Mouse (Mus musculus) heart, adult 2 months (tissue): ENCODE measurements at regions not wholly inside any gene's neighbourhood (a gene's known extent, or its start where the extent isn't known, plus 50 kb on each side); places are given as distances from the start of the nearest gene placed in this dataset.

Source experiments
- DNase-seq, 2 experiments: peaks; one replicate each; pipeline ENCODE4 v3.0.0; 2021
- H3K27ac ChIP-seq: fragments of 200-600 bp; 2 replicates; pipeline ENCODE4 v1.8.1; 2022
- H3K27me3 ChIP-seq: fragments of 200-500 bp; 2 replicates; pipeline ENCODE4 v1.6.1; 2012; ENCODE audit warnings: mild to moderate bottlenecking, low read length, inconsistent platforms, mixed read lengths; ENCODE audit not compliant: control insufficient read depth, insufficient read depth
- H3K36me3 ChIP-seq: fragments of 200-500 bp; 2 replicates; pipeline ENCODE4 v1.6.1; 2012; ENCODE audit warnings: low read length, inconsistent platforms; ENCODE audit not compliant: control insufficient read depth, insufficient read depth
- H3K4me1 ChIP-seq: fragments of 200-500 bp; 2 replicates; pipeline ENCODE4 v1.6.1; 2011; ENCODE audit warnings: low read length; ENCODE audit not compliant: control insufficient read depth, insufficient read depth
- H3K4me3 ChIP-seq: fragments of 200-600 bp; 2 replicates; pipeline ENCODE4 v1.8.1; 2022
- H3K79me2 ChIP-seq: fragments of 200-500 bp; replicated peaks from 2 replicates; pipeline ENCODE4 v1.6.1; 2012; ENCODE audit warnings: mild to moderate bottlenecking, inconsistent platforms, low read length, moderate library complexity, mixed read lengths; ENCODE audit not compliant: control insufficient read depth, insufficient read depth
- H3K9ac ChIP-seq: fragments of 200-500 bp; 2 replicates; pipeline ENCODE4 v1.6.1; 2012; ENCODE audit warnings: low read depth, mild to moderate bottlenecking, control low read depth, inconsistent platforms, low read length, mixed read lengths
- CTCF ChIP-seq: fragments of 200-600 bp; IDR thresholded peaks from 2 replicates; pipeline ENCODE4 v1.8.1; 2022; ENCODE audit warnings: antibody characterized with exemption, mild to moderate bottlenecking, moderate library complexity
- EP300 ChIP-seq: fragments of 200-500 bp; IDR thresholded peaks from 2 replicates; pipeline ENCODE4 v1.6.1; 2011; ENCODE audit warnings: low read depth, low read length, control low read depth; ENCODE audit not compliant: insufficient read depth
- POLR2A ChIP-seq: fragments of 200-500 bp; IDR thresholded peaks from 2 replicates; pipeline ENCODE4 v1.6.1; 2011; ENCODE audit warnings: mild to moderate bottlenecking, low read depth, low read length, control low read depth; ENCODE audit not compliant: insufficient read depth
- WGBS: fragments of 180-500 bp; shearing (Covaris S2); methylation state at CpG from one replicate; pipeline ENCODE4 v1.1.7; 2018; 5-methylcytosine and 5-hydroxymethylcytosine counted together
- intact Hi-C: fragments of 180-260 bp; cut with DNase I; formaldehyde crosslinking; loops from one replicate; pipeline ENCODE4 v1.15.1; 2025

DNA sequence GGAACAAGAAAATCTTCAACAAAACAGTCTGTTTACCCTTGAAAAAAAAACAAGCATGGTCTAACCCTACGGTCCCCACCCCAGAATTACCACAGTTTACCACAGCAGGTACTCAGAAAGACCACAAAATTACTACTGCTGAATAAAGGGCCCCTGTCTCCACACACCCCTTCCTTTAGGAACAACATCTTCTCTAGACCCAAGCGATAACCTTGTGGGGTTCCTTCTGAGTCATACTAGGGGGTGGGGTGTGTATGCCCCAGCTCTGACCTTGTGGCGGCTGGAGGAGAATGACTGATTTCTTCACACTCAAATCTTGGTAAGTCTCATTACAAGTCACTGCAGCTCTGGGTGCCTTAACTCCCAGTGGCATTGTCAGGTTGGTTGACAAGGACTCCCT is 151.8 kb upstream of the Klf3 start:
- Histone ChIP-seq H3K36me3 (no peaks in the 10 kb centered on the region), H3K4me1 (peaks cover 3% of the 10 kb centered on the region; the same call in 1 of the 2 replicates), H3K27ac (no peak overlapping the region), H3K4me3 (no peak overlapping the region), H3K79me2 (no peaks in the 10 kb centered on the region), H3K27me3 (no peaks in the 10 kb centered on the region), H3K9ac (no peak overlapping the region)
- intact Hi-C loops = no loop called here
- WGBS = 84% methylated on average over 3 of the region's 3 CpGs
- no peak for TF ChIP-seq EP300
- no peak for TF ChIP-seq CTCF
- TF ChIP-seq POLR2A = no peak
- DNase-seq = no peak

DNA sequence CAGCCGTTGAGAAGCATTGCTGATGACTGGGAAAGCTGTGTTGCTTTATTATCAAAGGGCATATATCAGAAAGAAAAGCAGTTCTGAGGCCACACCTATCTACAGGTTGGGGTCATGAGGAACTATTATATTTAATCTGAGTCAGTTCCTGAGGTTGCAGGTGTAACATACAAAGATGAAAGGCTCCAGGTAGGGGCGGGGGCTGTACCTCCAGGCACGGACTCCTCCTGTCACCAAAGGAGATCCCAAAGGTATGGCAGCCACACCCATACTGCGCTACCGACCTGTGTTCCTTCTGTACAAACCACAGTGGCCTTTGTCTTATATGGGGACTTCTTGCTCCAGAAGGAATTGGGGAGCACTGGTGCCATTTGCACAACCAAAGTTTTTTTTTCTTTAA is 149.4 kb upstream of the Klf3 start:
- 94% methylated on average over 5 of the region's 5 CpGs for WGBS

DNA sequence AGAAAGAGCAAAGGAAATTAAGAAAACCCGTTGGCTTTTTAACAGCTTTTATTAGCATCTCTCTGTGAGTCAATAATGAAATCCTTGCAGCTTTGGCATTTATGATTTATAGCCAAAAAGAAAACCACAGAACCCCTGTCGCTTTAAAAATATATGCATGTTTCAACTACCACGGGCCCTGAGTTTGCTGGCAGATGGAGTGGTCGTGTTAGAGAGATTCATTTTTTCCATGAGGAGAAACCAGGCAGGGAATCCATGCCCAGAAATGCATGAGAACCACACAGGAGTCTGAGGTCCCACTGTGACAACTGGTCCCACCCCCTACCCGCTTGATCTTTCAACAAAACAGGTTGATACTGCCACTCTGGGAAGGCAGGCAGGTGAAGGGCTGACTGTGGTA is 147.9 kb upstream of the Klf3 start:
- Histone ChIP-seq H3K36me3 (no peaks in the 10 kb centered on the region), H3K27ac (no peak overlapping the region), H3K9ac (no peak overlapping the region), H3K27me3 (no peaks in the 10 kb centered on the region), H3K4me1 (no peaks in the 10 kb centered on the region), H3K79me2 (no peaks in the 10 kb centered on the region), H3K4me3 (no peak overlapping the region)
- intact Hi-C loops = no loop called here
- no peak for TF ChIP-seq EP300
- no peak for TF ChIP-seq POLR2A
- TF ChIP-seq CTCF = no peak
- WGBS = 64% methylated on average over 5 of the region's 5 CpGs
- DNase-seq = no peak

More for the DNA sequence above, 149.4 kb upstream of the Klf3 start:
- Histone ChIP-seq H3K79me2 (no peaks in the 10 kb centered on the region), H3K4me1 (no peaks in the 10 kb centered on the region), H3K9ac (no peak overlapping the region), H3K27ac (no peak overlapping the region), H3K36me3 (no peaks in the 10 kb centered on the region), H3K4me3 (no peak overlapping the region), H3K27me3 (no peaks in the 10 kb centered on the region)
- intact Hi-C loops = no loop called here
- DNase-seq = no peak
- TF ChIP-seq CTCF (no peak), EP300 (no peak), POLR2A (no peak)

DNA sequence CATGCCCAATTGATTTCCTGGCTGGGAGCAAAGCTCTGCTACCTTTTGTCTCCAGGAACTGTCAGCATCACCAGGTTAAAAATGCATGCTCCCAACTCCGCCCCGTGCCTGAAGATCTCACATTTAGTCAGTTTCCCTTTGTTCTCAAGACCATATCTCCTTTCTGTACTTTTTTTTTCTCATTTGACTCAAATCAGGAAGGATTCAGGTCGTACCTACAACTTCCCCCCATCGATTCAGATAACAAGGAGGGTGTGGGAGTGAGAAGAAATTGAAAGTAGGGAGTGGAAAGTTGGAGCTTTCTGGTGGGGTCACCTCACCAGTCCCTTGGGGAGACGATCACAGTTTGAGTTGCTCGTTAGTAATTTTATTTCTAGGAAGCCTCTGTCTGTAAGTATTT is 141.2 kb upstream of the Klf3 start:
- Histone ChIP-seq H3K79me2 (no peaks in the 10 kb centered on the region), H3K4me3 (no peak overlapping the region), H3K27me3 (no peaks in the 10 kb centered on the region), H3K36me3 (no peaks in the 10 kb centered on the region), H3K4me1 (peaks cover 4% of the 10 kb centered on the region), H3K9ac (no peak overlapping the region), H3K27ac (no peak overlapping the region)
- intact Hi-C loops = loop anchor here (5.0 kb wide), 1 partner anchor 55 kb away; no protein-coding TSS in a partner anchor
- 42% methylated on average over 6 of the region's 6 CpGs for WGBS
- DNase-seq = no peak
- no peak for TF ChIP-seq CTCF
- no peak for TF ChIP-seq POLR2A
- no peak for TF ChIP-seq EP300

GRCm38 (mm10) chr5:64662476-64662875 is 140.7 kb upstream of the Klf3 start:
- 49% methylated on average over 7 of the region's 7 CpGs for WGBS
- no peaks in the 10 kb centered on the region for H3K79me2 ChIP-seq
- H3K4me3 ChIP-seq = no peak overlapping the region
- DNase-seq = no peak
- TF ChIP-seq EP300 (no peak), POLR2A (no peak), CTCF (no peak)
- H3K9ac ChIP-seq = no peak overlapping the region
- H3K27me3 ChIP-seq = no peaks in the 10 kb centered on the region
- H3K36me3 ChIP-seq = no peaks in the 10 kb centered on the region
- no peak overlapping the region for H3K27ac ChIP-seq
- peaks cover 5% of the 10 kb centered on the region for H3K4me1 ChIP-seq
- intact Hi-C loops = loop anchor here (5.0 kb wide), 1 partner anchor 55 kb away; no protein-coding TSS in a partner anchor

DNA sequence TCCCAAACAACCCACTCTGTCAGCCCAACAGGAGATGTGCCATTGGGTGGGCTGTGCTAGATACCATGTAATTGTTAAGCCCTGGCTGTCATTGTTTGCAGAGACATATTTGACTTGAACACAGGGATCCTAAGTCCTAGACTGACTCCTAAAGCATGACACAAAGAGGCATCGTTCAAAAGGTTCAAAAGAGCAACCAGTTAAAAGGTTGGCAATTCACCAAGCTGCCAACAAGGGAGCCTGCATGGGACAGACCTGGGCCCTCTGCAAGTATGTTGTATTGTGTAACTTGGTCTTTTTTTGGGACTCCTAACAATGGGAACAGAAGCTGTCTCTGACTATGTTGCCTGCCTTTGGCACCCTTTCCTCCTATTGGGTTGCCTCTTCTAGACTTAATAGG is 139.4 kb upstream of the Klf3 start:
- intact Hi-C loops = loop anchor here (5.0 kb wide), 1 partner anchor 54 kb away; no protein-coding TSS in a partner anchor
- WGBS = 71% methylated on average over 1 of the region's 1 CpGs
- DNase-seq = no peak

More for the DNA sequence above, 139.4 kb upstream of the Klf3 start:
- no peaks in the 10 kb centered on the region for H3K36me3 ChIP-seq
- H3K9ac ChIP-seq = no peak overlapping the region
- no peak overlapping the region for H3K4me3 ChIP-seq
- H3K79me2 ChIP-seq = no peaks in the 10 kb centered on the region
- H3K27ac ChIP-seq = no peak overlapping the region
- no peaks in the 10 kb centered on the region for H3K27me3 ChIP-seq
- TF ChIP-seq CTCF = no peak
- TF ChIP-seq EP300 = no peak
- no peak for TF ChIP-seq POLR2A
- H3K4me1 ChIP-seq = peaks cover 5% of the 10 kb centered on the region
